Mouse (Mus musculus): Measurements from ENCODE around the gene Mpp4. TPM values are rescaled to one million over a fixed set of nuclear protein-coding genes. Genes with fewer than 3 reads are reported as not detected.

Gene Mpp4
- 0.46 TPM for polyA plus RNA-seq (2015; fragmentation: Illumina TruSeq; extraction: RNeasy Lipid Tissue Mini Kit (QIAGEN cat#74804); ENCODE audit: insufficient read depth, low replicate concordance)

GRCm38 (mm10) chr1:59163030-59163461 lies at the start of gene Mpp4:
Gene Mpp4, minus strand, starts transcription at chr1:59163389.

GRCm38 (mm10) chr1:59119720-59120457 lies 43.3 kb downstream of the Mpp4 start, which contains the start of gene Tmem237:
Gene Tmem237, minus strand, starts transcription at chr1:59120408.

DNA sequence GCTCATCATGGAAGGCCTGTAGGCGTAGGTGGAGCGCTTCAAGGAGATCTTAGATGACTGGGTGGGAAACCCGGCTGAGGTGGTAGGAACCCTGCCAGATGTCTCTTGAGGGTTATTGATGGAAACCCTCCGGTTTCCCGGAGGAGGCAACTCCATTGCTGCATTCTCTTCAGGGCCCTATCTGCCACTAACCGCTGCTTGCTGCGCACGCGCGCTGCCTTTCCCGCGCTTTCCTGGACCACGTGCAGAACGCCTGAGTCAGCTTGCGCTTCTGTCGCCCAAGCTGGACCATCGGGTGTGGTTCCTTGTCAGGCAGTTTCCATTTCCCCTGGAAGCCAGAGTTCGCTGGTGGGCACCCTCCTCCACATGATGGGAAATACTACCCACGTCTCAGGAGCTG lies 68.5 kb downstream of the Mpp4 start, which contains the start of gene C2cd6:
TSS of gene C2cd6 (minus strand) at position 196 of the 400 bp plus-strand sequence.

Other genes starting within 250 kb of the Mpp4 start
- 71.1 TPM for gene Trak2, start 190.0 kb downstream of the Mpp4 start, polyA plus RNA-seq (2015; fragmentation: Illumina TruSeq; extraction: RNeasy Lipid Tissue Mini Kit (QIAGEN cat#74804); ENCODE audit: insufficient read depth, low replicate concordance)
- 32.8 TPM for gene Stradb, start 189.9 kb downstream of the Mpp4 start, polyA plus RNA-seq (2015; fragmentation: Illumina TruSeq; extraction: RNeasy Lipid Tissue Mini Kit (QIAGEN cat#74804); ENCODE audit: insufficient read depth, low replicate concordance)
- not detected for gene C2cd6, start 68.5 kb downstream of the Mpp4 start, polyA plus RNA-seq (2015; fragmentation: Illumina TruSeq; extraction: RNeasy Lipid Tissue Mini Kit (QIAGEN cat#74804); ENCODE audit: insufficient read depth, low replicate concordance)
- 5.7 TPM for gene Tmem237, start 43.0 kb downstream of the Mpp4 start, polyA plus RNA-seq (2015; fragmentation: Illumina TruSeq; extraction: RNeasy Lipid Tissue Mini Kit (QIAGEN cat#74804); ENCODE audit: insufficient read depth, low replicate concordance)
- gene Als2, start 73.8 kb upstream of the Mpp4 start, polyA plus RNA-seq (2015; fragmentation: Illumina TruSeq; extraction: RNeasy Lipid Tissue Mini Kit (QIAGEN cat#74804); ENCODE audit: insufficient read depth, low replicate concordance): 10.2 TPM
- not detected for gene Cdk15, start 93.5 kb upstream of the Mpp4 start, polyA plus RNA-seq (2015; fragmentation: Illumina TruSeq; extraction: RNeasy Lipid Tissue Mini Kit (QIAGEN cat#74804); ENCODE audit: insufficient read depth, low replicate concordance)